ENCODE assay signal across 8 mouse cellular contexts in genomic region chr12:77000096-77000704, GRCm38 (mm10). TPM values are rescaled to one million over a fixed set of nuclear protein-coding genes. Genes with fewer than 3 reads are reported as not detected.
DNase-seq lines count a peak whose midpoint lies in the region; ATAC-seq lines count a peak whose summit lies in the region.

No protein-coding gene starts in this region.

- 21% methylated on average over 4 of the region's 4 CpGs for WGBS in limb, embryonic 10.5 days
- 21% methylated on average over 4 of the region's 4 CpGs for WGBS in midbrain, embryonic 14.5 days
- 14% methylated on average over 4 of the region's 4 CpGs for WGBS in stomach, embryonic 15.5 days

- peaks cover 16% of the 10 kb centered on the region for H3K4me1 ChIP-seq in limb, embryonic 10.5 days
- 0 out of 2 replicates have a peak, but pooled peaks cover 8% of the 10 kb centered on the region for H3K4me1 ChIP-seq in midbrain, embryonic 14.5 days (ENCODE audit: control insufficient read depth, insufficient read depth, low read length)
- no peaks in the 10 kb centered on the region for H3K4me1 ChIP-seq in stomach, embryonic 15.5 days

- H3K4me2 ChIP-seq in midbrain, embryonic 14.5 days (ENCODE audit: low read length) = no peak overlapping the region
- no peak overlapping the region for H3K4me2 ChIP-seq in stomach, embryonic 15.5 days

- no peaks in the 10 kb centered on the region for H3K36me3 ChIP-seq in limb, embryonic 10.5 days
- H3K36me3 ChIP-seq in midbrain, embryonic 14.5 days (ENCODE audit: control insufficient read depth, insufficient read depth, low read length) = no peaks in the 10 kb centered on the region
- H3K36me3 ChIP-seq in stomach, embryonic 15.5 days = no peaks in the 10 kb centered on the region

- H3K27ac ChIP-seq in limb, embryonic 10.5 days = no peak overlapping the region
- H3K27ac ChIP-seq in midbrain, embryonic 14.5 days (replicated peaks; ENCODE audit: low read depth, low read length) = peak overlapping the region; percentile 41; the same call in 1 of the 2 replicates
- no peak overlapping the region for H3K27ac ChIP-seq in stomach, embryonic 15.5 days

- no peak overlapping the region for H3K9ac ChIP-seq in midbrain, embryonic 14.5 days (replicated peaks; ENCODE audit: low read length)
- H3K9ac ChIP-seq in stomach, embryonic 15.5 days = no peak overlapping the region

- peak; percentile 75 for ATAC-seq in inflammation-experienced regulatory T-cells, adult 6 months
- peak; percentile 82 for ATAC-seq in midbrain, embryonic 14.5 days (ENCODE audit: low FRiP score, low TSS enrichment)
- peak; percentile 60; the same call in 1 of the 2 replicates for ATAC-seq in stomach, embryonic 15.5 days (ENCODE audit: insufficient read depth, low FRiP score, low read depth)

- H3K27me3 ChIP-seq in limb, embryonic 10.5 days (ENCODE audit: low read depth, poor library complexity, severe bottlenecking) = 0 out of 2 replicates have a peak, but pooled peaks cover 17% of the 10 kb centered on the region
- H3K27me3 ChIP-seq in midbrain, embryonic 14.5 days (ENCODE audit: control insufficient read depth, insufficient read depth, low read length) = no peaks in the 10 kb centered on the region
- no peaks in the 10 kb centered on the region for H3K27me3 ChIP-seq in stomach, embryonic 15.5 days (replicated peaks)

- no peaks in the 10 kb centered on the region for H3K9me3 ChIP-seq in limb, embryonic 10.5 days (replicated peaks)
- no peaks in the 10 kb centered on the region for H3K9me3 ChIP-seq in midbrain, embryonic 14.5 days (ENCODE audit: control insufficient read depth, low read length)
- no peaks in the 10 kb centered on the region for H3K9me3 ChIP-seq in stomach, embryonic 15.5 days

- DNase-seq in 416B (ENCODE audit: low read depth) (peak; percentile 83), R1 (ENCODE audit: low read depth, low spot score) (peak; percentile 75)
- DNase-seq in cerebellum, postnatal 14 days = peak; percentile 83 to 87
- DNase-seq in frontal cortex, postnatal 25 days (ENCODE audit: low spot score in 2 of 2) = peak; percentile 35 to 52
- peak; percentile 77 for DNase-seq in limb, embryonic 10.5 days (ENCODE audit: low spot score)
- peak; percentile 91 for DNase-seq in midbrain, embryonic 14.5 days

- no peak overlapping the region for H3K4me3 ChIP-seq in limb, embryonic 10.5 days
- no peak overlapping the region for H3K4me3 ChIP-seq in midbrain, embryonic 14.5 days (replicated peaks; ENCODE audit: low read depth, low read length)
- H3K4me3 ChIP-seq in stomach, embryonic 15.5 days (replicated peaks) = no peak overlapping the region

RNA-seq across cellular contexts. Expression of gene Max, which starts 38.2 kb away (rescaled TPM):
- polyA plus RNA-seq in inflammation-experienced regulatory T-cells, adult 6 months (2017; shearing (Covaris generic)) = 100 to 1,000 TPM in 1 of 3 experiments, 10 to 100 TPM in 2; 39.5 to 114 (median 83.1) TPM
- 11.5 and 12.9 TPM in 2 replicates for polyA plus RNA-seq in limb, embryonic 10.5 days (2016; fragmentation: Nextera tagmentation; extraction: Ambion mirVana)
- polyA plus RNA-seq in midbrain, embryonic 14.5 days (2014; fragmentation: Nextera tagmentation; extraction: Ambion mirVana) = 52.5 and 118 TPM in 2 replicates
- 12.9 and 13.0 TPM in 2 replicates for polyA plus RNA-seq in stomach, embryonic 15.5 days (2015; fragmentation: Nextera tagmentation; extraction: Ambion mirVana)
